Mouse (Mus musculus): ENCODE results near the gene Pigz. TPM values are rescaled to one million over a fixed set of nuclear protein-coding genes. Genes with fewer than 3 reads are reported as not detected.
"Not testable (repeated sequence)": the region's sequence is repeated elsewhere in the genome, so short reads cannot be mapped to it uniquely, and the experiment has no call there.

The Pigz gene
- polyA plus RNA-seq, 1 experiment from 2014 or later = 0.48 TPM

DNA sequence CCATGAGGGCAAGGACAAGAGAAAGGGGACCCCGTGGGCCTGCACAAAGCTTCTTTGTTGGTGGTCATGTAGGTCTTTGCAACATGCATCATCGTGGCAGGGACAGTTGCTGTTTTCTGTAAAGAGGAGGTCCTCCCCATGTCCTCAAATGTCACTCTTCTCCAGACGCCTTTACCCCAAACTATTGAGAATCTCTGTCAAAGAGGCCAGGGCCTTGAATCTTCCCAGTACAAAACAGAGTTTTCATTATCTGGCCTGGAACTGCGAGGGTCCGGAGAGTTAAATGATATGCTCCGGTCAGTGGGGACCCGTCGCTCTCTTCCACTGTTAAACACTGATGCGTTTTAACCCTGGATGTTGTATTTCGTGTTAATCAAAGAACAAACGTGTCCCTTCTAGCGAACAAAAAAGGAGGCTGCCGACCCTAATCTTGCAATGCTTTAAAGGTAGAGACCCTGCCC, 929 bp downstream of the Pigz start:
- H3K4me1 ChIP-seq (replicated peaks) = peaks cover 22% of the 10 kb centered on the region
- no peak overlapping the region for H3K27ac ChIP-seq
- peak overlapping the region; percentile 24; the same call in 1 of the 2 replicates for H3K4me3 ChIP-seq (replicated peaks)
- peak overlapping the region; percentile 55 for H3K4me2 ChIP-seq (replicated peaks)
- no peak for ATAC-seq
- H3K9ac ChIP-seq = no peak overlapping the region
- 27% methylated on average over 13 of the region's 13 CpGs for WGBS
- no peaks in the 10 kb centered on the region for H3K36me3 ChIP-seq
- no peaks in the 10 kb centered on the region for H3K9me3 ChIP-seq
- peaks cover 31% of the 10 kb centered on the region for H3K27me3 ChIP-seq (replicated peaks)

DNA sequence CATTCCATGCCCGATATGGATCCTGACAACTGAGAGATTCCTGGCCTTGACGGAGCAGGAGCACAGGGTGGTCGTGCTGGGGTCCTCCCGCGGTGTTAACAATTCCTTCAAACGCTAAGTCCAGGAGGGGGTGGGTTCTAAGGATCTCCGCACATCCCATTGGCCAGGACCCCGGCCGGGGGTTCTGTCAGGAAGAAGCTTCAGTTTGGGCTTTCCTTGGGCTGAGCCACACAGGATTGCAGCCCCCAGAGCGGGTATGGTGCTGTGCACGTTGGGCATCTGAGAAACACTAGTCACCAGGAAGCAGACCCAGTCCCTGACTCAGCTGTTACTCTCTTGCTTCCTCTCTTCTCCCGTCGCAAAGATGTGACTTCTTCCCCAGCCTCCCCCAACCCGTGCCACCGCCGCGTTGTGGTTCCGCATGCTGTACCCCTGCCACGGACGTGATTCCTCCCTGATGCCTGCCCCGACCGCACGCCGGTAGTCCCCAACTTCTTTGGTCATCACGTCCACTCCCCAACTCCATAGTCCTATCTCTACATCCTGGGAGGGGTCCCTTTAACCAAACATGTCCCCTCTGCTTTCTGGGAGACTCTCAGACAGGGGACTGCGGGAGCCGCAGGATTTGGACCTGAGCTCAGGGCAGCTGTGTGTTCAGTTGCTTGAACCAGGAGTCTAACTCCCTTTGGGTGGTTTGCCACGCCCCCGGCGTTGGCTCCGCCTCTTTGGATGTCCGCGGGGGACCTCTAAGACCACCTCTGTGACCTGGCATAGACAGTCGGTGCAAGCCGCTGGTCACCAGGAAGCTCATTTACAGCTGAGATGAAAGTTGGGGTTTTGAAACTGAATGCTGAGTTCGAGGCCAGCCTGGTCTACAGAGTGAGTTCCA, 1.7 kb downstream of the Pigz start:
- Histone ChIP-seq H3K27ac (no peak overlapping the region), H3K4me1 (replicated peaks) (peaks cover 22% of the 10 kb centered on the region), H3K9ac (no peak overlapping the region), H3K4me3 (replicated peaks) (peak overlapping the region; percentile 24), H3K4me2 (replicated peaks) (peak overlapping the region; percentile 55), H3K9me3 (no peaks in the 10 kb centered on the region), H3K36me3 (no peaks in the 10 kb centered on the region), H3K27me3 (replicated peaks) (peaks cover 31% of the 10 kb centered on the region)
- no peak for ATAC-seq
- 4% methylated on average over 36 of the region's 36 CpGs for WGBS

DNA sequence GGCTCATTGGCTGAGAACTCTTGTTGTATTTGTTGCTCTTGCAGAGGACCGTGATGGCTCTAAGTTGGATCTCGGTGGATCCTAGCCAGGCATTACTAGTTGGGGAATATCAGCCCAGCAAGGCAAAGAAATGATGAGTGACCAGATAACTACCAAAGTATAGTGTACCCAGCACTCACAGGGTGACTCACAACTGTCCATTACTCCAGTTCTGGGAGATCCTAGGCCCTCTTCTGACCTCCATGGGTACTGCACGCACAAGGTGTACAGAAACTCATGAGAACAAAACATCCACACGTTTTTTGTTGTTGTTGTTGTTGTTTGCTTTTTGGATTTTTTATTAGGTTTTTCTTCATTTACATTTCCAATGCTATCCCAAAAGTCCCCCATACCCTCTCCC, 2.9 kb downstream of the Pigz start:
- no peak for ATAC-seq
- 84% methylated on average over 4 of the region's 4 CpGs for WGBS
- Histone ChIP-seq H3K4me2 (replicated peaks) (no peak overlapping the region), H3K9me3 (no peaks in the 10 kb centered on the region), H3K27me3 (replicated peaks) (peaks cover 31% of the 10 kb centered on the region), H3K27ac (no peak overlapping the region), H3K4me1 (replicated peaks) (peaks cover 22% of the 10 kb centered on the region), H3K9ac (no peak overlapping the region), H3K4me3 (replicated peaks) (no peak overlapping the region), H3K36me3 (no peaks in the 10 kb centered on the region)

DNA sequence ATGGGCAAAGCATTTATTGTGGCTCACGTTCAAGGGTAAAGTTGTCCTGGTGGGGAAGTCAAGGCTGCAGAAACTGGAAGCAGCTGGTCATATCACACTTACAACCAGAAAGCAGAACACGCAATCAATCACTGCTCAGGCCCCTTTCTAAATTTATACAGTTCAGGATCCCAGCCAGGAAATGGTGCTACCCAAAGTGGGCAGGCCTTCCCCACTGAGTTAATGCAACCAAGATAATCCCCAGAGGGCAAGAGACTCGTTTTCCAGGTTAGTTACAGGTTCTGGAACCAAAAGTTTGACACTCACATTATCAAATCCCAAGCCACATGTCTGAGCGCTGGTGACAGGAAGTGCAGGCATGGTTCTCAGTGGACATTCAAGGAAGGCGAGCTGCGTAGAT, 5.2 kb downstream of the Pigz start:
- peaks cover 11% of the 10 kb centered on the region for H3K4me1 ChIP-seq (replicated peaks)
- H3K4me2 ChIP-seq (replicated peaks) = no peak overlapping the region
- H3K9me3 ChIP-seq = no peaks in the 10 kb centered on the region
- no peak overlapping the region for H3K27ac ChIP-seq
- no peak overlapping the region for H3K4me3 ChIP-seq (replicated peaks)
- no peak for ATAC-seq
- no peak overlapping the region for H3K9ac ChIP-seq
- peaks cover 21% of the 10 kb centered on the region for H3K27me3 ChIP-seq (replicated peaks)
- WGBS = 72% methylated on average over 6 of the region's 6 CpGs
- H3K36me3 ChIP-seq = no peaks in the 10 kb centered on the region

DNA sequence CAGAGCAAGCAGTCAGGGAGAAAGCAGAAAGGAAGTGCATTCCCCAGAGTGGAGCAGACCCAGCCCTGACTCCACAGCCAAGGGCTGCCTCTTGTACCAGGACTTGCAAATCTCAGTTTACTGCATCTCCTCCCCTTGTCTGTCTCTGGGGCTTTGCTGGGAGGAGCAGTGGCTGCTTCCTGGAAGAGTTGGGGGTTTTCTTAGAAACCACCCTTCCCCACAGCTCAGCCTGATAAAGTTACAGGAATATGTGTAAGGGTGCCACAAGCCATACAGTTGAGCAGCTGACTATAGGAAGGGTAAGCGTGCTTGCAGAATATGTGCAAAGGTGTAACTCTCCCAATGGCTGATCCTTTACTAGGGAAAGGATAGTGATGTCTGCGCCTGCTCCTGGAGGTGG, 6.9 kb downstream of the Pigz start:
- H3K9me3 ChIP-seq = no peaks in the 10 kb centered on the region
- peaks cover under 1% of the 10 kb centered on the region; the same call in 1 of the 2 replicates for H3K4me1 ChIP-seq (replicated peaks)
- 0 out of 2 replicates have a peak, but pooled peaks cover 3% of the 10 kb centered on the region for H3K36me3 ChIP-seq
- no peak for ATAC-seq
- H3K4me3 ChIP-seq (replicated peaks) = no peak overlapping the region
- H3K27me3 ChIP-seq (replicated peaks) = peaks cover 4% of the 10 kb centered on the region
- no peak overlapping the region for H3K27ac ChIP-seq
- 78% methylated on average over 2 of the region's 2 CpGs for WGBS
- no peak overlapping the region for H3K9ac ChIP-seq
- H3K4me2 ChIP-seq (replicated peaks) = no peak overlapping the region

DNA sequence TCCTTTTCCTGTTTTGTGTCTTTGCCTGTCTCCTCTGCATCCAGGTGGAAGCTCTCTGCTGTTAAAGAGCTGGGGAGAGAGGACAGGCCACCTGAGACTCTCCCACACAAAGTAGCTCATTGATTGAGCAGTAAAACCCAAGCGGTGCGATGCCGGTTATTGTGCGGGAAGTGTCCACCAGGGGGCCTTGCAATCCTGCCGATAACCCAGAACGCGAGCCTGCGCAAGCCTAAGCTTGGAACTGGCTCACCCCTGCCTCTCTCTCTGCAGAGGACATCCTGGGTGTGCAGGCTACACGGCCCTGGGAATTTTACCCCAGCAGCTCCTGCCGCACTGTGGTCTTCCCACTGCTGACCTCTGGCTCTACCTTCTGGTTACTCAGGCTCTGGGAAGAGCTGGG, 10.3 kb downstream of the Pigz start:
- WGBS = 3% methylated on average over 10 of the region's 10 CpGs
- Histone ChIP-seq H3K4me3 (replicated peaks) (no peak overlapping the region), H3K27ac (no peak overlapping the region), H3K9ac (no peak overlapping the region), H3K4me1 (replicated peaks) (peaks cover 12% of the 10 kb centered on the region), H3K4me2 (replicated peaks) (no peak overlapping the region), H3K27me3 (replicated peaks) (no peaks in the 10 kb centered on the region), H3K9me3 (no peaks in the 10 kb centered on the region), H3K36me3 (0 out of 2 replicates have a peak, but pooled peaks cover 3% of the 10 kb centered on the region)
- ATAC-seq = peak; percentile 35

DNA sequence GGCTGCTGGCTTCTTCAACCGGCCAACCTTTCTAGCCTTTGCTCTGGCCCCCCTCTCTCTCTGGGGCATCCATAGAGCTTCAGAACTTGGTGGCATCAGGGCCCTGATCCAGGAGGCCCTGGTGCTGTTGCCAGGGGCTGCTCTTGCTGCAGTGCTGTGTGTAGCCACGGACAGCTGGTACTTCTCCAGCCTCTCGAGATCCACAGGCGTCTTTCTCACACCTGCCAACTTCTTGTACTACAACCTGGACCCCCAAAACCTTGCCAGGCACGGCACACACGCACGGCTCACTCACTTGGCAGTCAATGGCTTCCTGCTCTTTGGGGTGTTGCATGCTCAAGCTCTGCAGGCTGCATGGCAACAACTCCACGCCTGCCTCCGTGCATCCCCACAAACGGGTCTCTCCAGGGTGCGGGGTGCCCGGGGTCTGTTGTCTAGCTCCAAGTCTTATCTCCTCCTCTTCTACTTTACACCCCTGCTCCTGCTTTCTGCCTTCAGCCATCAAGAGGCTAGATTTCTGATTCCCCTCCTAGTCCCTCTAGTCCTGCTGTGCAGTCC, 11.1 kb downstream of the Pigz start:
- H3K27me3 ChIP-seq (replicated peaks) = no peaks in the 10 kb centered on the region
- no peak overlapping the region for H3K4me3 ChIP-seq (replicated peaks)
- H3K4me1 ChIP-seq (replicated peaks) = peaks cover 17% of the 10 kb centered on the region
- 90% methylated on average over 12 of the region's 12 CpGs for WGBS
- no peak overlapping the region for H3K4me2 ChIP-seq (replicated peaks)
- no peak overlapping the region for H3K27ac ChIP-seq
- no peaks in the 10 kb centered on the region for H3K9me3 ChIP-seq
- no peak overlapping the region for H3K9ac ChIP-seq
- H3K36me3 ChIP-seq = 0 out of 2 replicates have a peak, but pooled peaks cover 3% of the 10 kb centered on the region
- no peak for ATAC-seq

DNA sequence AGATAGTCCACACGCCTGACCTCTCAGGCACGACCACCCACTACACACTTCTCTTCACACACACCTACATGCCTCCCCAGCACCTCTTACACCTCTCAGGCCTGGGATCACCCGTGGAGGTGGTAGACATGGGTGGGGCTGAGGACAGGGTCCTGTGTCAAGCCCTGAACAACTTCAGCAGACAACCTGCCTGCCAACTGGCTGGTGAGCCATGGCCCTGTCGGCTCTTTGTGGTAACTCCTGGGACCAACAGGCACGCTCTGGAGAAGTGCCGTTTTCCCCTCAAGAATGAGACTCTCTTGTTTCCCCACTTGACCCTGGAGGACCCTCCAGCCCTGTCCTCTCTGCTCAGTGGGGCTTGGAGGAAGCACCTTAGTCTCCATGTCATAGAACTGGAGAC, 11.7 kb downstream of the Pigz start:
- no peaks in the 10 kb centered on the region for H3K27me3 ChIP-seq (replicated peaks)
- H3K9ac ChIP-seq = no peak overlapping the region
- WGBS = 87% methylated on average over 6 of the region's 6 CpGs
- H3K9me3 ChIP-seq = no peaks in the 10 kb centered on the region
- H3K4me2 ChIP-seq (replicated peaks) = no peak overlapping the region
- H3K36me3 ChIP-seq = 0 out of 2 replicates have a peak, but pooled peaks cover 6% of the 10 kb centered on the region
- no peak for ATAC-seq
- H3K27ac ChIP-seq = no peak overlapping the region
- peaks cover 17% of the 10 kb centered on the region for H3K4me1 ChIP-seq (replicated peaks)
- H3K4me3 ChIP-seq (replicated peaks) = no peak overlapping the region

DNA sequence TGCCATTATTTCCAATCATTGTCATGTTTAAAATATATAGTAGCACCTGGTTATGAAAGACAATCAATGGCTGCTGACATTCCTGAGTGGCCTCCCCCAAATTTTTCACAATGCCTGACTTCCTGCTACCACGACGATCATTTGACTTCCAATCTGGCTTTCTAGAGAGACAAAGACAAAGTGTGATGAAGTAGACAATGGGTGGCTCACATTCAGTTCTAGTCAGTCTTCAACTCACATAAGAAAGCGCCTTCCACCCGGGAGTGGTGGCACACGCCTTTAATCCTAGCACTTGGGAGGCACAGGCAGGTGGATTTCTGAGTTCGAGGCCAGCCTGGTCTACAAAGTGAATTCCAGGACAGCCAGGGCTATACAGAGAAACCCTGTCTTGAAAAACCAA, 12.3 kb downstream of the Pigz start:
- 91% methylated on average over 6 of the region's 6 CpGs for WGBS
- H3K4me3 ChIP-seq (replicated peaks); H3K27ac ChIP-seq; H3K9me3 ChIP-seq; ATAC-seq; H3K27me3 ChIP-seq (replicated peaks); H3K9ac ChIP-seq: not testable (repeated sequence)
- Histone ChIP-seq H3K4me1 (replicated peaks) (peaks cover 17% of the 10 kb centered on the region), H3K4me2 (replicated peaks) (peak overlapping the region; percentile 79; the same call in 1 of the 2 replicates), H3K36me3 (0 out of 2 replicates have a peak, but pooled peaks cover 12% of the 10 kb centered on the region)

DNA sequence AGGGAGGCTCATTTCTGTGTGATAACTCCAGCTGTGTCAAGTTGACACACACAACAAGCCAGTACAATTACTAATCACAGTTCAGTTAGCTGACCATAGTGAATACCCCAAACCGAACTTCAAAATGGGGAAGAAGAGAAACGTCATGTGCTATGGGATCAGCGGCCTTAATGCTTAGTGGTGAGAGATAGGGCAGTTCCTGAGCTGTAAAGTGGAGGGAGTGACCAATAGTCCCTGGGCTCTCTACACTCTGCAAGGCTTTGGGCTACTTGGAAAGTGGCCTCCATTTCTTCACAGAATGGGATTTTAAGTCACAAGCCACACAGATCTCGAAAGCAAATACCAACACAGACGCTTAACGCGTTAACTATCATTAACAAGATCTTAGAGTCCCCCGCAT, 13.7 kb downstream of the Pigz start:
- Histone ChIP-seq H3K9me3 (no peaks in the 10 kb centered on the region), H3K36me3 (0 out of 2 replicates have a peak, but pooled peaks cover 15% of the 10 kb centered on the region), H3K27ac (no peak overlapping the region), H3K27me3 (replicated peaks) (no peaks in the 10 kb centered on the region), H3K4me1 (replicated peaks) (peaks cover 17% of the 10 kb centered on the region), H3K4me3 (replicated peaks) (peak overlapping the region; percentile 96), H3K4me2 (replicated peaks) (peak overlapping the region; percentile 79), H3K9ac (peak overlapping the region; percentile 90)
- no peak for ATAC-seq
- WGBS = 29% methylated on average over 8 of the region's 8 CpGs

DNA sequence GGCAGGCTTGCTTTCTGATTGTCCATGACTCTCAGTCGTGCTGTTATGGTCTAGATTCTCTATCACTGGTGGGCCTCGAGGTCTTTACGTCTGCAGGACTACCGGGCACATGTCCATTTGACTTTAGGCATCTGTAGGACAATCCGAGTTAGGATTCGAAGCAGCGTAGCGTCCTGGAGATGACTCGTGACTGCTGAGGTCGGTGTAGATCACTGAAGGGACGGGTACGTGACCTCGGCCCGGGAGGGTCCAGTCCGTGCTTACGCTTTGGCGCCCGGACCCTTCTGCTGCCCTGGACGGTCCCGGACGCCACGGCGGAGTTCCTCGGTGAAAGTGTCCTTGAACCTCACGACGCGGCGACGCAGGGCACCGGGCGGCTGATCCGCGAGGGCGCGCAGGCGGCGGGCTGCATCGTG, 14.3 kb downstream of the Pigz start:
- WGBS = under 1% methylated on average over 38 of the region's 38 CpGs
- peak overlapping the region; percentile 90 for H3K9ac ChIP-seq
- H3K4me1 ChIP-seq (replicated peaks) = peaks cover 17% of the 10 kb centered on the region
- H3K27ac ChIP-seq = peak overlapping the region; percentile 92
- H3K4me2 ChIP-seq (replicated peaks) = peak overlapping the region; percentile 79
- H3K27me3 ChIP-seq (replicated peaks) = no peaks in the 10 kb centered on the region
- H3K9me3 ChIP-seq = no peaks in the 10 kb centered on the region
- H3K36me3 ChIP-seq = 0 out of 2 replicates have a peak, but pooled peaks cover 15% of the 10 kb centered on the region
- peak overlapping the region; percentile 96 for H3K4me3 ChIP-seq (replicated peaks)
- ATAC-seq = peak; percentile 70

DNA sequence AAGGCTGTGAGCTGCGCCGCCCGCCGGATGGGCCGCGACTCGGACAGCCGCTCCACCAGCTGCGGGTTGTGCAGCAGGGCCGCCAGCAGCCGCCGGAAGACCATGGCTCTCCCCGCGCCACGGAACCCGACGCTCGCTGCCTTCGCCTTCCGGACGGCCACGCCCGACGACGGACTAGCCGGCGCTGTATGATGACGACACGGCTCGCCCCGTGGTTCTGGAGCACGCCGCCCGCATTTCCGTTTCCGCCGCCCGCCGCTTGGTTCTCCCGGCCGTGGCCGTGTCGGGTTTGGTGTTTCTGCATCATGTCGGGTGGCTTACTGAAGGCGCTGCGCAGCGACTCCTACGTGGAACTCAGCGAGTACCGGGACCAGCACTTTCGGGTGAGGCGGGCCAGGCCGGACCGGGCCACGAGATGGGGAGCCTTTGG, 14.7 kb downstream of the Pigz start, which contains the start of the genes 0610012G03Rik and Ncbp2:
0610012G03Rik (minus strand) TSS at position 150 of the 430 bp plus-strand sequence.
Ncbp2 (plus strand) TSS at position 169 of the 430 bp plus-strand sequence.
- Histone ChIP-seq H3K27me3 (replicated peaks) (no peaks in the 10 kb centered on the region), H3K4me2 (replicated peaks) (peak within 1 kb of the TSS; percentile 79), H3K9me3 (no peaks in the 10 kb centered on the region), H3K36me3 (0 out of 2 replicates have a peak, but pooled peaks cover 15% of the 10 kb centered on the region), H3K4me1 (replicated peaks) (peaks cover 17% of the 10 kb centered on the region), H3K27ac (peak within 1 kb of the TSS; percentile 92), H3K4me3 (replicated peaks) (peak within 1 kb of the TSS; percentile 96), H3K9ac (peak within 1 kb of the TSS; percentile 90)
- WGBS = under 1% methylated on average over 55 of the region's 55 CpGs
- ATAC-seq = peak; percentile 95

Measured in intestine, embryonic 15.5 days (tissue).